Mouse (Mus musculus): Measurements from ENCODE around the gene Cd300ld2.
"Not testable (repeated sequence)": the region's sequence is repeated elsewhere in the genome, so short reads cannot be mapped to it uniquely, and the experiment has no call there.

The Cd300ld2 gene

GRCm38 (mm10) chr11:115016093-115016492 lies at the start of gene Cd300ld2:
TSS of gene Cd300ld2 (minus strand) at chr11:115016193.
- DNase-seq (ENCODE audit: low spot score) = not testable (repeated sequence)

DNA sequence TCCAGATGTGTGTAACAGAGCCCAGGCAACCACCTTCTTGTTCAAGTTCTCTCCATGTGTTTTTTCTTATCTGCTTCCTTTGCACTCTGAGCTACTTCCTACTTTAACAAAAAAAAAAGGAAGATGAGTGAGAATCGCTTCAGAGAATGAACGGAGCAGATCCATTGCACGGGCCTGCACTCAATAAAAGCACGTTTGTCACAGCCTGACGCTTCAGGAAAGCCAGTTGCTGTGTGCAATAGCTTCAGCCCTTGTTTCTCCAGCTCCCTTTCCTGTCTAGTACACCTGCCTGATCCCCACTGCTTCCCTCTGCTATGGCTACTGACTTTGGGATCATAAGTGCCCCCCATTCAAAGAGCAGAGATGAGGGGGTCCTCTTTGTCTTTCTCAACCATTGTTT lies 46.1 kb upstream of the Cd300ld2 start, which contains the start of gene Cd300e:
TSS of gene Cd300e (minus strand) at position 101 of the 400 bp plus-strand sequence.
- no peak for DNase-seq (ENCODE audit: low spot score)

DNA sequence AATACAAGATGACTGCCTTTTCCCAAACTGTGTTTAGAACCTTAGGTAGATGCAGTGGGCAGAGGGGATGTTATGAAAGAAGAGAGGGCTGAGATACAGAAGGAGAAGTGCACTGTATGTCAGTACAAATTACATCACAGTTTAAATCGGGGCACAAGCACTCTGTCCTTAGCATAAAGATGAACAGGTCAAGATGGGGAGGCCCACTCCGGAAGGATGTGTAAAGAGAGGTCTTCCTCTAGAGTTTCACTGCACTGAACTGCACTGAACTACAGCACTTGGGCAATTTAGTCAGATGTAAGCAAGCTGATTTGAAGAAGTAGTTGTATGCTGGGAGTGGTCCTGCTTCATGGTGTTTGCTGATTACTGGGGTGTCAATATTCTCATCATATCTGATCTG lies 43.8 kb upstream of the Cd300ld2 start:
- no peak for DNase-seq (ENCODE audit: low spot score)

DNA sequence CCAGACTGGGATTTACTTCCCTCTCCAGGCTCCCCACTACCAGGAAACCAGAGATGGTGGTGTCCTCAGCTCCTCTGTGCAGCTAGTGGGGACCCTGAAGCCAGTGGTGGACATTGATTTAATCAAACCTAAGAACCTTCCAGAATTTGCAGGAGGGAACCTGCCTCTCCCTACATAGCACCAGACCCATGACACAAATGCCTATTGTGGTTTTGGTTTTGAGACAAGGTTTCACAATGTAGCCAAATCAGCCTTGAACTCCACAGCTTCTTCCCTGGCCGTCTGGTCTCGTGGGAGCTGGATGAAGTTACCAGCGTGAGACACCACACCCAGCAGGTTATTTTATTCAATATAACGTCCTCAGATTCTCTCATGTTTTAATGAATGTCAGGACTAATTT lies 42.7 kb upstream of the Cd300ld2 start:
- DNase-seq (ENCODE audit: low spot score) = no peak

GRCm38 (mm10) chr11:115054537-115054936 lies 38.5 kb upstream of the Cd300ld2 start:
- DNase-seq (ENCODE audit: low spot score) = no peak

DNA sequence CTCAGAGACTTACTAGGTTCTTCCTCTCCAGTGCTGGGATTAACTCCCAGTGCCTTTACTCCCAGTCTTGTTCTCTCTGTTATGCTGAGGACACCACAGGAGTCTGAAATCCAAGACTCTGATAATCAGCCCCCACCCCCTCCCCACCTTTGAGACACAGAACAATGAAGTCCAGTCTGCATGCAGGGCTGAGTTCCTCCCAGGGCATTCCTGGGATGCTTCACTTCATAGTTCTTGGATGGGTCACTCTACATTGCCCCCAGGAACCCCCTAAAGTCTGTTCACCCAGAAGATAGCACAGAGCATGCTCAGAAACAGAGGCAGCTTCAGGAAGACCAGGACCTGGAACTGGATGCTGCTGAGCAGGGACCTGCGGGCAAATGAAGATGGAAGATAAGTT lies 37.0 kb upstream of the Cd300ld2 start:
- no peak for DNase-seq (ENCODE audit: low spot score)

DNA sequence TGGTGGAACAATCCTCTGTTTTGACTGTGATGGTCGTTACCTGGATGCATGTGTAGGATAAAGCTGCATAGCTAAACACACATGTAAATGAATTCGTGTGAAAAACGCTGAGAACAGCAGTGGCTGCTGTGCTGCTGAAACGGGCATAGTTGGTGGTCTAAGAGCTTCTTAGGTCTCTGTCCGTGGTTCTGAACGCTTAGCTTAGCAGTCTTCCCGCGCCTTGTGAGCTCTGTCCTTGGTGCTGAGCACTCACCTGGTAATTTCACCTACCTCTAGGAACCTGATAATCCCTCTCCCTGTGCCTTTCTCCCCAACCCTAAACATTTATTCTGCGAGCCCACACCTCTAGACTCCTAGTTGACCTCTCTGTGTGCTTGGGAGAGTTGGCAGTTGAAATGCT lies 36.2 kb upstream of the Cd300ld2 start:
- DNase-seq (ENCODE audit: low spot score) = peak; percentile 44

DNA sequence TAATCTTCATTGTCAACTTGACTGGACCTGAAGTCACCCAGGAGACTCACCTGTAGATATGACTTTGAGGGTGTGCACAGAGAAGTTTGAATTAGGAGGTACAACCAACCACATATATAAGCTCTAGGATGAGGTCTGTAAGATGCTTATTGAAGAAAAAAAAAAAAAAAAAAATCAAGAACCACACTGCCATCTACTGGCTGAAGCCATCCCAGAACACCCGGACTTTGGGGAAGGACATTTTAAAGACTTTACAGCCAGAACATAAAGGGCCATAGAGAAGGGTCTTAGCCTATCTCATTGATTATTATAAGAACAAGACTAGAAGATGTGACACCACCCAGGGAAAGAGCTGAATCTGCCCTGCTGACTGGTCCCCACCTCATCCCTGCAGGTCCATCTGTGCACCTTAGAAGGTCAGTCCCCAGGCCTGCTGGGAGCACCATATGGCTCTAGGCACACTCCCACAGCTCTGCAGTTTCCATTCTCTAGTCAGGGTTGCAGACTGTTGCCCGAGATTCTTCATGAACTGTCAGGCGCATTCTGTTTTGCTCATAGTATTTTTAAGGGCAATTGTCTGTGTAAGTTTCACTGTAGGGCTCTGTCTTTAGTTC lies 33.4 kb upstream of the Cd300ld2 start:
- no peak for DNase-seq (ENCODE audit: low spot score)

DNA sequence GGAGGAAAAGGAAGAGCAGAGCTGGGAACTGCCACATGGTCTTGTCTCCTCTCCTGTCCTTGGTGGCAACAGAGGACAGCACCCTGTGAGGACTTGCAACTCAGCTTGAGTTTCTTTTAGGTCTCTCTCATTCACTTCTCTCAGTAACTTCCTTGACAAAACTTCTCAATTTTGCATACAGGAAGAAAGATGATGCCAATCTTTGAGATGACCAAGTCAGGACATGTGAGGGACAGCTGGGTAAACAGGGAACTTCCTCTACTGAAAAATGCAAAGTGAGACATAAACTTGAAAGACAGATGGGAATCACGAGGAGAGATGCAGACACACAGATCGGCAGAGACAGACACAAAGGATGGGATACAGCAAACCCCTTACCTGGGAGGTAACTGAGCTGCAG lies 32.3 kb upstream of the Cd300ld2 start, which contains the start of gene Cd300ld3:
TSS of gene Cd300ld3 (minus strand) at position 151 of the 400 bp plus-strand sequence.
- no peak for DNase-seq (ENCODE audit: low spot score)

DNA sequence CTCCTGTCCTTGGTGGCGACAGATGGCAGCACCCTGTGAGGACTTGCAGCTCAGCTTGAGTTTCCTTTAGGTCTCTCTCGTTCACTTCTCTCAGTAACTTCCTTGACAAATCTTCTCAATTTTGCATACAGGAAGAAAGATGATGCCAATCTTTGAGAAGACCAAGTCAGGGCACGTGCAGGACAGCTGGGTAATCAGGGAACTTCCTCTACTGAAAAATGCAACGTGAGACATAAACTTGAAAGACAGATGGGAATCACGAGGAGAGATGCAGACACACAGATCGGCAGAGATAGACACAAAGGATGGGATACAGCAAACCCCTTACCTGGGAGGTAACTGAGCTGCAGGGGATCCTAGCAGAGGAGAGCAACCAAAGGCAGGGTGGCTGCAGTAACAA lies 21.7 kb upstream of the Cd300ld2 start, which contains the start of gene Cd300ld5:
TSS of gene Cd300ld5 (minus strand) at position 101 of the 400 bp plus-strand sequence.
- DNase-seq (ENCODE audit: low spot score) = not testable (repeated sequence)

DNA sequence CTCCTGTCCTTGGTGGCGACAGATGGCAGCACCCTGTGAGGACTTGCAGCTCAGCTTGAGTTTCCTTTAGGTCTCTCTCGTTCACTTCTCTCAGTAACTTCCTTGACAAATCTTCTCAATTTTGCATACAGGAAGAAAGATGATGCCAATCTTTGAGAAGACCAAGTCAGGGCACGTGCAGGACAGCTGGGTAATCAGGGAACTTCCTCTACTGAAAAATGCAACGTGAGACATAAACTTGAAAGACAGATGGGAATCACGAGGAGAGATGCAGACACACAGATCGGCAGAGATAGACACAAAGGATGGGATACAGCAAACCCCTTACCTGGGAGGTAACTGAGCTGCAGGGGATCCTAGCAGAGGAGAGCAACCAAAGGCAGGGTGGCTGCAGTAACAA lies 10.9 kb upstream of the Cd300ld2 start, which contains the start of gene Cd300ld4:
TSS of gene Cd300ld4 (minus strand) at position 101 of the 400 bp plus-strand sequence.
- not testable (repeated sequence) for DNase-seq (ENCODE audit: low spot score)

GRCm38 (mm10) chr11:115004070-115004469 lies 11.9 kb downstream of the Cd300ld2 start:
- no peak for DNase-seq (ENCODE audit: low spot score)

DNA sequence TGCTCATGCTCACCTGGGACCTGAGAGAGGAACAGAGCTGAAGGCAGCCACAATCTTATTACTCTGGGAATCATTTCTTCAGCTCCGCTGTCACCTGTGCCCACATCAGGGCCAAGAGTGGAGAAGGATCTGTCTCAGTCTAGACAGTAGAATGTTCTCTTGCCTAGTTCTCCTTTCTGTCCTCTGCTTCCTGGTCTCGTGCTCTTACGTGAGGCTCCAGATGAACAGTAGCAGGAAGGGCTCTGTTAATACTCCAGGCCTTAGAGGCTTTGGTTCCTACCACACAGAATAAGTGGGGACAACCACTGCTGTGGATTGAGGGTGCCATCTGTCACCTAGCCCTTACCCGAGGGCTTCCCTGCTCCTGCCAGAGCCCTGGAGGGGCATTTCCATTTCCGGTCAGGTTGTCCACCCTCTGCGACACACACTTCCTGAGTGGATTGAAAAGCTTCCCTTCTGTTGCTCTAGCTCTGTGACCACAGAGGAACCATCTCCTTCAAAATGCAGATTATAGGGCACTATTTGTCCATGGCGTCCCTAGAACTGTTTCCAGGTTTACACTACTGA lies 14.4 kb downstream of the Cd300ld2 start, which contains the start of gene Cd300c2:
TSS of gene Cd300c2 (minus strand) at position 407 of the 567 bp plus-strand sequence.
- no peak for DNase-seq (ENCODE audit: low spot score)

DNA sequence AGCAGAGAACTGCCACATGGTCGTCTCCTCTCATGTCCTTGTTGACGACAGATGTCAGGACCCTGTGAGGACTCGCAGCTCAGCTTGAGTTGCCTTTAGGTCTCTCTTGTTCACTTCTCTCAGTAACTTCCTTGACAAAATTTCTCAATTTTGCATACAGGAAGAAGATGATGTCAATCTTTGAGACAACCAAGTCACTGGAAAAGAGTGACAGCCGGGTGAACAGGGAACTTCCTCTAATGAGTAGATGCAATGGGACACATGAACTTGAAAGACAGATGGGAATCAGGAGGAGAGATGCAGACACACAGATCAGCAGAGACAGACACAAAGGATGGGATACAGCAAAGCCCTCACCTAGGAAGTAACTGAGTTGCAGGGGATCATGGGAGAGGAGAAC lies 26.2 kb downstream of the Cd300ld2 start, which contains the start of gene Cd300ld:
TSS of gene Cd300ld (minus strand) at position 130 of the 400 bp plus-strand sequence.
- no peak for DNase-seq (ENCODE audit: low spot score)

GRCm38 (mm10) chr11:114981866-114982265 lies 34.1 kb downstream of the Cd300ld2 start:
- DNase-seq (ENCODE audit: low spot score) = no peak

DNA sequence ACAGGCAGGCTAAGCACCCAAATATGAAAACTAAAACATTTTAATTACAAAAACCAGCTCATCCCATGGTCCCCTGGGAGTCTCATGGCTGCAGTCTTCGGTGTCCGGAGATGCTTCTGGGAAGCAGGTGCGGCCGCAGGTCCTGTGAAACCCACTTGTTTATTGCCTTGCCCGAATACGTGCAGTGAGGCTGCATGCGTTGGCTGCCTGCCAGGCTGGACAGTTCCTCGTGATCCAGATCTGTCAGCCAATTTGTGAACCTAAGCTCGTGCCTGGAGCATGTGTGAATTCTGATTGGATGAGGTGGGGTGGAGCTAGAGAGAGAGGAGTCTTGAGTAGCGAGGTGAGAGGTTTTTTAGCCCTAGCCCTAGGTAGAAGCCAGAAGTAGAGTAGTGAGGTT lies 43.3 kb downstream of the Cd300ld2 start:
- no peak for DNase-seq (ENCODE audit: low spot score)

GRCm38 (mm10) chr11:114968752-114969207 lies 47.2 kb downstream of the Cd300ld2 start, which contains the start of gene Cd300c:
TSS of gene Cd300c (minus strand) at chr11:114969157.
- no peak for DNase-seq (ENCODE audit: low spot score)

GRCm38 (mm10) chr11:114965182-114965828 lies 50.7 kb downstream of the Cd300ld2 start:
- DNase-seq (ENCODE audit: low spot score) = no peak

- DNase-seq (ENCODE audit: low spot score) = no peak
These were observed 55.6 kb downstream of the Cd300ld2 start for GRCm38 (mm10) chr11:114960369-114960768.

Measured in ovary, postnatal 14 days (tissue).